Mouse (Mus musculus) ovary, postnatal 10 days (tissue): Measurements from ENCODE around the gene Cav2.

ENCODE experiments used
- DNase-seq: peaks from one replicate; pipeline ENCODE4 v3.0.0; 2022; ENCODE audit warnings: low spot score

Gene Cav2

DNA sequence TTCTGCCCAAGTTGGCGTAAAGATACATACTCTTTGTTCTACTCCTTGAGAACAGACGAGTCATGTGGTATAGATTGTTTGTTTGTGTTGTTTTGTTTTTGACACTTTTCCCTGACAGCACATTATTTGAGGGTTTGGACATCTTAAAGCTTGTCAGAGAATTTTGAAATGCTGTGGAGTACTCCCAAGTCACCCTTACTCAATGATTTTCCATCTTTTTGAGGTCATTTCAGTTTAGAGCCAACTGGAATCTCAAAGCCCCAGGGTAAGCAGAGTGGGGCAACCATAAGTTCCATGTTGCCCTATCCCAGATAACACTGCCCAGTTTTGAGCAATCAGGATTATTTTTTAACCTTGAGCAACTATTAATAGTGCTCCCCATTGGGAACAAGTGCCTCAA is 33.3 kb downstream of the Cav2 start:
- no peak for DNase-seq

- DNase-seq = no peak
Observed at GRCm38 (mm10) chr6:17314659-17315616, 34.0 kb downstream of the Cav2 start.

DNA sequence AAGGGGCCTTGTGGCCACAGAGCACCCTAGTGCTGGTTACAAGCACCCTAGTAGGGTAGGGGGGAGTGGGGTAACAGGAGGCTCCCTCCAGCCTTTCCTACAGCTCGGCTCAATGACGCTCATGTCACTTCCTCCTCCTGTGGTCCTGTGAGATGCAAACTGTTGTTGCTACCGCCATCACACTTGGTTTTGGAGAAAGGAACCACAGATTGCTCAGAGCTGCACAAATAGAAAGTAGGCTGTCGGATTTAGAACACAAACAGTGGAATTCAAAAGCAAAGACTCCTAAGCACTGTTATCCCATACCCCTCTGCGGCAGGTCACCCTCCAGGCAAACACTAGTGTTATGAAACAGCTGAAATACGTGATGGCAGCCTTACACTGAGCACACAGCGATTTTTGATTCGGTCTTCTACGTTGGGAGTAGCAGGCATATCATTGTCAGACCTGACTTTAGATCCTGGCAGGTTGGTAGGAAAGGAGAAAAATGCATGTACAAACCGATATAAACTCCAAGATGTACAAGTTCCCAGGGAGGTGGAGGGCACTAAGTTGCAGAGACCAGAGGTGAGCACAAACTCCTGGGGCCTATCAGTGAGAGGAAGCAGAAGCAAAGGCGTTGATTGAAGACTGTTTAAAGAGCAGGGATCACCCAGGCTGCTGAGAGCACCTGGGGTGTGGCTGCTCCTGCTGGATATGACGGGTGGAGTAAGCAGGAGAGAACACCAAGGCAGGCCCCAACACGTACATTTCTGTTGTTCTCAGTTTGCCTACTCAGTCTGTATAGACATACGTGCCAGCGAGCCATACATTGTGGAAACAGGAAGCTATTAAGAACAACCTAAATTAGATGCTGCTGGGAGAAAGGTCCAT is 35.5 kb downstream of the Cav2 start:
- no peak for DNase-seq

GRCm38 (mm10) chr6:17317167-17317524 is 36.2 kb downstream of the Cav2 start:
- DNase-seq = no peak

- DNase-seq = no peak
Observed at GRCm38 (mm10) chr6:17317944-17318343, 37.0 kb downstream of the Cav2 start.

- DNase-seq = no peak
Observed at GRCm38 (mm10) chr6:17321976-17322375, 41.0 kb downstream of the Cav2 start.

GRCm38 (mm10) chr6:17327216-17327615 is 46.2 kb downstream of the Cav2 start:
- DNase-seq = no peak

DNA sequence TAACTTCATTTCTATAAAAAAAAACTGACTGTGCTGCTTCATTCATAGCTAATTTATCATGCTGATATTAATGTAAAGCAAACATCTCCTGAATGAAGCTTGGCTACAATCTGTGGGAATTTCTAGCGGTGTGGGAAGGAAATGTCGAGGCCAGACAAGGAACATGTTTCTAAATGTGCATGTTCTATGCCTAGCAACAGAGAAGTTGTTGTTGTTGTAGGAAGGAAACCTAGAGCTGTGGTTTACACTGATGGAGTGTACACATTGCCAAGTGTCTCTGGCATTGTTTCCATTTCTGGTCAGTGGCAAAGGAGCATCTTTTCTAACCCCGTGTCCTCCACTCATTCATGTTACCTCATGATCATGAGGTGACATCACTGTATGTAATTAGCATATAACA is 48.8 kb downstream of the Cav2 start:
- DNase-seq = no peak

DNA sequence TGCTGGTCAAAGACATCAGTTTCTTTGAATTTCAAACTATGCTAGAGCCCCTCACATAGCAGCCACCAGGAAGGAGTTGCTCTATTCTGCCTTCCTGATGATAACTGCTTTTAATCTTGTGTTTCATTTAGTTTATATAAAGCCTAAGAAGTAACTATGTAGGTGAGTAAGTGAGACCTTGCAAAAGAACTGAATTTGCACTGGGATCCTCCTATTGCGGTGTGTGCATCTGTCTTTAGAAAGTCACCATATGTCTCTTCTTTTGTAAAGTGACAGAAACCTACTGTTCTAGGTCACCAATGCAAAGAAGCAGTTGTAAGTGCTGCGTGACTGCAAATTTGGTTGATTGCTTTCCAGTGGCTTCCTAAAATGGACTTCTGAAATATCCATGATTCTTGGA is 56.7 kb downstream of the Cav2 start:
- DNase-seq = no peak
